Mouse (Mus musculus): Measurements from ENCODE around the gene Cyld. TPM values are rescaled to one million over a fixed set of nuclear protein-coding genes. Genes with fewer than 3 reads are reported as not detected.
A peak's percentile ranks its signal among the peaks of the same experiment; 100 is the strongest.

Gene Cyld
- total and polyA plus RNA-seq, 3 experiments: 7.2 to 7.8 TPM; not detected in 1

DNA sequence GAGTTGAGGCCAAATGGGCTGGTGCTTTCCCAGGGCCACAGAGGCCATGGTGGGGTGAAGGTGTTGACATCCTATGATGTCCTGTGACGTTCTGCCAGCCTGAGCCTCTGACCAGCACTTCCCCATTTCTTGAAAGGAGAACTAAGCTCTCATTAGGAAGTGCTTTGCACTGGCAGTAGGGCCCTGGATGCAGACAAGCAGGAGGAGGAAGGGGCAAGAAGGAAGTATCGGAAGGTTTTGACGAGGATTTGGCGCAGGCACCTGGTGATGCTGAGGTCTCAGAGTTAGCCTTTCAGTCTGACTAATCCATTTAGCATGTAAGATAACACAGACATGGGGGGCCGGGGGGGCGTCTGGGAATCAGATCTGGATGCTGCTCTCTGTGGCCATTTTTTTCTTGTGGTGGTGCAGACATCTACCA, 34.4 kb upstream of the Cyld start:
- H3K9ac ChIP-seq (ENCODE audit: control insufficient read depth, low read depth, low read length, poor library complexity, severe bottlenecking): 0 out of 2 replicates have a peak overlapping the region, but pooled peaks have one; percentile 3
- H3K9me3 ChIP-seq (replicated peaks; ENCODE audit: insufficient read depth, low read length): no peaks in the 10 kb centered on the region
- TF ChIP-seq UBTF (IDR thresholded peaks at IDR 0.05; ENCODE audit: borderline replicate concordance, insufficient read depth, low read depth, low read length) (no peak), HCFC1 (IDR thresholded peaks at IDR 0.05; ENCODE audit: low read depth, low read length) (no peak; the same call in 1 of the 2 replicates), ETS1 (IDR thresholded peaks at IDR 0.05; ENCODE audit: low read depth, low read length) (peak; percentile 78), BHLHE40 (IDR thresholded peaks at IDR 0.05; ENCODE audit: borderline replicate concordance, low read depth, low read length) (peak; percentile 27; the same call in 1 of the 2 replicates), SIN3A (IDR thresholded peaks at IDR 0.05; ENCODE audit: low read length) (peak; percentile 70; the same call in 1 of the 2 replicates), JUND (IDR thresholded peaks at IDR 0.05; ENCODE audit: low read depth, low read length) (no peak), TBP (IDR thresholded peaks at IDR 0.05; ENCODE audit: low read depth, low read length) (0 out of 2 replicates have a peak, but pooled peaks have one; percentile 34), TCF12 (IDR thresholded peaks at IDR 0.05; ENCODE audit: low read depth, low read length) (peak; percentile 42; the same call in 1 of the 2 replicates), ELF1 (IDR thresholded peaks at IDR 0.05; ENCODE audit: low read depth, low read length) (peak; percentile 70), EP300 (IDR thresholded peaks at IDR 0.05; ENCODE audit: low read depth in 1 of 2, low read length in 2 of 2) (peak; percentile 50 to 51; a peak in 2 of 4 replicates), RCOR1 (IDR thresholded peaks at IDR 0.05; ENCODE audit: low read depth, low read length) (peak; percentile 63; the same call in 1 of the 2 replicates), E2F4 (IDR thresholded peaks at IDR 0.05; ENCODE audit: borderline replicate concordance, low read depth, low read length) (no peak), MEF2A (IDR thresholded peaks at IDR 0.05; ENCODE audit: extremely low read depth, insufficient replicate concordance, low read depth, low read length, poor library complexity, severe bottlenecking) (no peak)

DNA sequence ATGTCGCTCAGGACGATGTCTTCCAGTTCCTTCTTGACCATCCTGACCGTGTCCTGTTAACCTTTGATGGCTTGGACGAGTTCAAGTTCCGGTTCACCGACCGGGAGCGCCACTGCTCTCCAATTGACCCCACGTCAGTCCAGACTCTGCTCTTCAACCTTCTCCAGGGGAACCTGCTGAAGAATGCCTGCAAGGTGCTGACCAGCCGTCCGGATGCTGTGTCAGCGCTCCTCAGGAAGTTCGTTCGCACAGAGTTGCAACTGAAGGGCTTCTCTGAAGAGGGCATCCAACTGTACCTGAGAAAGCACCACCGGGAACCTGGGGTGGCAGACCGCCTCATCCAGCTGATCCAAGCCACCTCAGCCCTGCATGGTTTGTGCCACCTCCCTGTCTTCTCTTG, 32.7 kb upstream of the Cyld start:
- no peak overlapping the region for H3K9ac ChIP-seq (ENCODE audit: control insufficient read depth, low read depth, low read length, poor library complexity, severe bottlenecking)
- H3K27me3 ChIP-seq (ENCODE audit: control insufficient read depth in 1 of 2, insufficient read depth in 2 of 2, low read length in 2 of 2): no peaks in the 10 kb centered on the region
- peaks cover 43 to 45% of the 10 kb centered on the region in 2 experiments for H3K4me1 ChIP-seq (ENCODE audit: control insufficient read depth in 1 of 2, insufficient read depth in 2 of 2, low read length in 2 of 2)
- H3K9me3 ChIP-seq (replicated peaks; ENCODE audit: insufficient read depth, low read length): no peaks in the 10 kb centered on the region
- no peak overlapping the region for H3K27ac ChIP-seq (ENCODE audit: control insufficient read depth, low read depth, low read length)
- no peaks in the 10 kb centered on the region for H3K79me2 ChIP-seq (ENCODE audit: control insufficient read depth, insufficient read depth, low read length, poor library complexity)
- no peak overlapping the region for H3K4me3 ChIP-seq (ENCODE audit: control insufficient read depth in 1 of 2, insufficient read depth in 1 of 2, low read depth in 2 of 2, low read length in 2 of 2)
- H3K36me3 ChIP-seq (ENCODE audit: control insufficient read depth in 1 of 2, insufficient read depth in 2 of 2, low read length in 2 of 2): peaks cover 0 to 28% of the 10 kb centered on the region in 2 experiments; a peak in 2 of 4 replicates
- no peak for DNase-seq (ENCODE audit: low read depth, low spot score)
- TF ChIP-seq POLR2A (IDR thresholded peaks at IDR 0.05; ENCODE audit: control insufficient read depth in 1 of 2, insufficient read depth in 1 of 2, low read depth in 1 of 2, low read length in 2 of 2, poor library complexity in 1 of 2): no peak
- no peak for TF ChIP-seq GATA1 (IDR thresholded peaks at IDR 0.05; ENCODE audit: low read depth, low read length)
- TF ChIP-seq TCF12 (IDR thresholded peaks at IDR 0.05; ENCODE audit: low read depth, low read length): no peak
- no peak for TF ChIP-seq POLR2AphosphoS2 (IDR thresholded peaks at IDR 0.05; ENCODE audit: low read length)
- no peak for TF ChIP-seq CHD1 (IDR thresholded peaks at IDR 0.05; ENCODE audit: low read depth, low read length)

More for the DNA sequence above, 34.4 kb upstream of the Cyld start:
- H3K27ac ChIP-seq (ENCODE audit: control insufficient read depth, low read depth, low read length): peak overlapping the region; percentile 40
- H3K4me1 ChIP-seq (ENCODE audit: control insufficient read depth in 1 of 2, insufficient read depth in 2 of 2, low read length in 2 of 2): peaks cover 26 to 28% of the 10 kb centered on the region in 2 experiments
- no peak overlapping the region for H3K4me3 ChIP-seq (ENCODE audit: control insufficient read depth in 1 of 2, insufficient read depth in 1 of 2, low read depth in 2 of 2, low read length in 2 of 2)
- no peaks in the 10 kb centered on the region for H3K79me2 ChIP-seq (ENCODE audit: control insufficient read depth, insufficient read depth, low read length, poor library complexity)
- DNase-seq (ENCODE audit: low read depth, low spot score): peak; percentile 87
- H3K27me3 ChIP-seq (ENCODE audit: control insufficient read depth in 1 of 2, insufficient read depth in 2 of 2, low read length in 2 of 2): no peaks in the 10 kb centered on the region
- H3K36me3 ChIP-seq (ENCODE audit: control insufficient read depth in 1 of 2, insufficient read depth in 2 of 2, low read length in 2 of 2): peaks cover 0 to 20% of the 10 kb centered on the region in 2 experiments; a peak in 2 of 4 replicates

All from MEL (cell line).